Mouse (Mus musculus) MEL (cell line): ENCODE results near the gene Ahcyl2. TPM values are rescaled to one million over a fixed set of nuclear protein-coding genes. Genes with fewer than 3 reads are reported as not detected.

Experiments
- DNase-seq: peaks from one replicate; pipeline ENCODE4 v3.0.0; 2011; ENCODE audit warnings: low read depth, low spot score
- H3K27ac ChIP-seq: 2 replicates; pipeline ENCODE4 v1.5.1; 2012; ENCODE audit warnings: low read depth, mild to moderate bottlenecking, control low read depth, low read length, moderate library complexity; ENCODE audit not compliant: control insufficient read depth
- H3K27me3 ChIP-seq, 2 experiments: fragments of 150-350 bp in 1 of 2; sonication (generic) in 1 of 2; 2 replicates each; pipeline ENCODE4 v1.6.1; 2012; ENCODE audit warnings: low read length in 2 of 2, mild to moderate bottlenecking in 2 of 2, improper control_type of control experiment in 1 of 2, moderate library complexity in 1 of 2; ENCODE audit not compliant: insufficient read depth in 2 of 2, control insufficient read depth in 1 of 2
- H3K36me3 ChIP-seq, 2 experiments: 2 replicates each; pipeline ENCODE4 v1.6.1; 2012 to 2014; ENCODE audit warnings: low read length in 2 of 2, improper control_type of control experiment in 1 of 2, inconsistent platforms in 1 of 2, mild to moderate bottlenecking in 1 of 2; ENCODE audit not compliant: insufficient read depth in 2 of 2, control insufficient read depth in 1 of 2
- H3K4me1 ChIP-seq, 2 experiments: fragments of 150-350 bp in 1 of 2; sonication (generic) in 1 of 2; 2 replicates each; pipeline ENCODE4 v1.6.1; 2012; ENCODE audit warnings: low read length in 2 of 2, improper control_type of control experiment in 1 of 2, mild to moderate bottlenecking in 1 of 2; ENCODE audit not compliant: insufficient read depth in 2 of 2, control insufficient read depth in 1 of 2
- H3K4me3 ChIP-seq, 2 experiments: fragments of 150-350 bp in 1 of 2; sonication (generic) in 1 of 2; 2 replicates each; pipeline ENCODE4 v1.5.1; 2012; ENCODE audit warnings: low read depth in 2 of 2, low read length in 2 of 2, mild to moderate bottlenecking in 2 of 2, moderate library complexity in 2 of 2, control low read depth in 1 of 2, improper control_type of control experiment in 1 of 2; ENCODE audit not compliant: control insufficient read depth in 1 of 2, insufficient read depth in 1 of 2
- H3K79me2 ChIP-seq: 2 replicates; pipeline ENCODE4 v1.6.1; 2012; ENCODE audit warnings: mild to moderate bottlenecking, low read length, moderate library complexity; ENCODE audit not compliant: control insufficient read depth, poor library complexity, insufficient read depth
- H3K9ac ChIP-seq: 2 replicates; pipeline ENCODE4 v1.6.1; 2012; ENCODE audit warnings: low read depth, mild to moderate bottlenecking, control low read depth, low read length, moderate library complexity; ENCODE audit not compliant: control insufficient read depth, poor library complexity, severe bottlenecking
- H3K9me3 ChIP-seq: fragments of 150-350 bp; sonication (generic); replicated peaks from 2 replicates; pipeline ENCODE4 v1.6.1; 2012; ENCODE audit warnings: mild to moderate bottlenecking, low read length, improper control_type of control experiment, moderate library complexity; ENCODE audit not compliant: insufficient read depth
- BHLHE40 ChIP-seq: IDR thresholded peaks from 2 replicates; pipeline ENCODE4 v1.6.1; 2012; ENCODE audit warnings: low read depth, mild to moderate bottlenecking, inconsistent platforms, low read length, improper control_type of control experiment, borderline replicate concordance
- CHD1 ChIP-seq: IDR thresholded peaks from 2 replicates; pipeline ENCODE4 v1.6.1; 2012; ENCODE audit warnings: low read depth, mild to moderate bottlenecking, inconsistent platforms, low read length, improper control_type of control experiment
- E2F4 ChIP-seq: IDR thresholded peaks from 2 replicates; pipeline ENCODE4 v1.6.1; 2011; ENCODE audit warnings: low read depth, low read length, improper control_type of control experiment, borderline replicate concordance
- ELF1 ChIP-seq: IDR thresholded peaks from 2 replicates; pipeline ENCODE4 v1.6.1; 2014; ENCODE audit warnings: low read depth, mild to moderate bottlenecking, inconsistent platforms, low read length, improper control_type of control experiment, moderate library complexity
- EP300 ChIP-seq, 2 experiments: IDR thresholded peaks; 2 replicates each; pipeline ENCODE4 v1.6.1; 2011; ENCODE audit warnings: improper control_type of control experiment in 2 of 2, low read length in 2 of 2, low read depth in 1 of 2, mild to moderate bottlenecking in 1 of 2
- ETS1 ChIP-seq: IDR thresholded peaks from 2 replicates; pipeline ENCODE4 v1.6.1; 2012; ENCODE audit warnings: low read depth, mild to moderate bottlenecking, inconsistent platforms, low read length, improper control_type of control experiment, moderate library complexity
- GABPA ChIP-seq: IDR thresholded peaks from 2 replicates; pipeline ENCODE4 v1.6.1; 2012; ENCODE audit warnings: low read depth, mild to moderate bottlenecking, inconsistent platforms, low read length, improper control_type of control experiment, moderate library complexity
- JUND ChIP-seq: IDR thresholded peaks from 2 replicates; pipeline ENCODE4 v1.6.1; 2011; ENCODE audit warnings: low read depth, mild to moderate bottlenecking, improper control_type of control experiment, low read length
- KAT2A ChIP-seq: conservative IDR thresholded peaks from 2 replicates; pipeline ENCODE4 v1.6.1; 2012; ENCODE audit warnings: low read depth, low read length, improper control_type of control experiment, inconsistent platforms
- MAX ChIP-seq: IDR thresholded peaks from 2 replicates; pipeline ENCODE4 v1.6.1; 2011; ENCODE audit warnings: low read length, improper control_type of control experiment
- MAZ ChIP-seq: IDR thresholded peaks from 2 replicates; pipeline ENCODE4 v1.6.1; 2012; ENCODE audit warnings: low read depth, mild to moderate bottlenecking, inconsistent platforms, low read length, improper control_type of control experiment
- MXI1 ChIP-seq: IDR thresholded peaks from 2 replicates; pipeline ENCODE4 v1.6.1; 2011; ENCODE audit warnings: mild to moderate bottlenecking, low read depth, low read length, improper control_type of control experiment
- MYB ChIP-seq: IDR thresholded peaks from 2 replicates; pipeline ENCODE4 v1.6.1; 2011; ENCODE audit warnings: mild to moderate bottlenecking, low read depth, low read length, improper control_type of control experiment
- MYC ChIP-seq: IDR thresholded peaks from 2 replicates; pipeline ENCODE4 v1.6.1; 2011; ENCODE audit warnings: low read depth, mild to moderate bottlenecking, low read length, improper control_type of control experiment, moderate library complexity
- NELFE ChIP-seq: IDR thresholded peaks from 2 replicates; pipeline ENCODE4 v1.6.1; 2011; ENCODE audit warnings: low read depth, low read length, improper control_type of control experiment
- NRF1 ChIP-seq: IDR thresholded peaks from 2 replicates; pipeline ENCODE4 v1.6.1; 2014; ENCODE audit warnings: low read depth, mild to moderate bottlenecking, inconsistent platforms, low read length, improper control_type of control experiment, moderate library complexity; ENCODE audit not compliant: poor library complexity, insufficient read depth, severe bottlenecking
- POLR2A ChIP-seq, 2 experiments: IDR thresholded peaks; 2 replicates each; pipeline ENCODE4 v1.6.1; 2011 to 2012; ENCODE audit warnings: low read length in 2 of 2, mild to moderate bottlenecking in 2 of 2, control low read depth in 1 of 2, improper control_type of control experiment in 1 of 2, low read depth in 1 of 2, moderate library complexity in 1 of 2; ENCODE audit not compliant: control insufficient read depth in 1 of 2, insufficient read depth in 1 of 2, poor library complexity in 1 of 2
- POLR2AphosphoS2 ChIP-seq: IDR thresholded peaks from 2 replicates; pipeline ENCODE4 v1.6.1; 2011; ENCODE audit warnings: low read length, improper control_type of control experiment
- POLR2AphosphoS5 ChIP-seq: IDR thresholded peaks from 2 replicates; pipeline ENCODE4 v1.6.1; 2012; ENCODE audit warnings: low read depth, borderline replicate concordance, mild to moderate bottlenecking, inconsistent platforms, low read length, moderate library complexity, mixed read lengths
- TBP ChIP-seq: IDR thresholded peaks from 2 replicates; pipeline ENCODE4 v1.8.0; 2011; ENCODE audit warnings: low read depth, low read length, improper control_type of control experiment
- TCF12 ChIP-seq: IDR thresholded peaks from 2 replicates; pipeline ENCODE4 v1.6.1; 2014; ENCODE audit warnings: low read depth, mild to moderate bottlenecking, inconsistent platforms, low read length, improper control_type of control experiment, moderate library complexity
- USF2 ChIP-seq, 2 experiments: IDR thresholded peaks; 2 replicates each; pipeline ENCODE4 v1.6.1; 2011 to 2012; ENCODE audit warnings: improper control_type of control experiment in 2 of 2, low read length in 2 of 2, borderline replicate concordance in 1 of 2, inconsistent platforms in 1 of 2, low read depth in 1 of 2, mild to moderate bottlenecking in 1 of 2; ENCODE audit not compliant: insufficient read depth in 1 of 2
- ZC3H11A ChIP-seq: IDR thresholded peaks from 2 replicates; pipeline ENCODE4 v1.6.1; 2012; ENCODE audit warnings: low read depth, mild to moderate bottlenecking, inconsistent platforms, low read length, improper control_type of control experiment
- ZMIZ1 ChIP-seq: IDR thresholded peaks from 2 replicates; pipeline ENCODE4 v1.6.1; 2012; ENCODE audit warnings: low read depth, mild to moderate bottlenecking, inconsistent platforms, low read length, improper control_type of control experiment, moderate library complexity
- ZNF384 ChIP-seq: IDR thresholded peaks from 2 replicates; pipeline ENCODE4 v1.6.1; 2012; ENCODE audit warnings: low read depth, mild to moderate bottlenecking, inconsistent platforms, low read length, improper control_type of control experiment
- polyA plus RNA-seq, 2 experiments: library from polyadenylated mRNA; stranded (reverse) in 1 of 2; unstranded in 1 of 2; fragments of >175 nt in 1 of 2; fragments of >200 nt in 1 of 2; gene quantifications; 2 replicates each; pipeline versions ENCODE4 v1.2.1 to v1.2.4; 2012; ENCODE audit warnings: low replicate concordance in 2 of 2, low read depth in 1 of 2; ENCODE audit not compliant: insufficient read length in 2 of 2, insufficient read depth in 1 of 2, missing spikeins in 1 of 2
- total RNA-seq: library from RNA; depleted of rRNA; stranded (reverse); fragments of 300-350 nt; gene quantifications from 2 replicates; pipeline ENCODE4 v1.2.3, GENCODE M21; 2012

The Ahcyl2 gene
- total and polyA plus RNA-seq, 3 experiments: 16.9 to 17.0 TPM; not detected in 1

DNA sequence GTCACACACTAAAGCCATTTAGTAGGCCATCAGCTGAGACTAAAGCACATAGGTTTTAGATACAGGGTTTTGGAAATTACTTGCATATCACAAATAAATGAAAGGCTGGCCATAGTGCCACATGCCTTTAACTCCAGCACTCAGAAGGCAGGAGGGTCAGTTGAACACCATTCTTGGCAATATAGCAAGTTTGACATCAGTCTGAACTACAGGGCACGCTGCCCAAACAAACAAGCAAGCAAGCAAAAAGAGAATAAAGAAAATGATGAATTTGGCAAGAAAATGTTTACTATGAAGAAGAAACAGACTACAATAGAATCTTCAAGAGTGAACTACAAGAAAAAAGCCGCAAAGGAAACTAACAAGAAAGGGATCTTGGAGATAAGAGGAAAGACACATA, 73.7 kb downstream of the Ahcyl2 start:
- no peaks in the 10 kb centered on the region for H3K79me2 ChIP-seq

DNA sequence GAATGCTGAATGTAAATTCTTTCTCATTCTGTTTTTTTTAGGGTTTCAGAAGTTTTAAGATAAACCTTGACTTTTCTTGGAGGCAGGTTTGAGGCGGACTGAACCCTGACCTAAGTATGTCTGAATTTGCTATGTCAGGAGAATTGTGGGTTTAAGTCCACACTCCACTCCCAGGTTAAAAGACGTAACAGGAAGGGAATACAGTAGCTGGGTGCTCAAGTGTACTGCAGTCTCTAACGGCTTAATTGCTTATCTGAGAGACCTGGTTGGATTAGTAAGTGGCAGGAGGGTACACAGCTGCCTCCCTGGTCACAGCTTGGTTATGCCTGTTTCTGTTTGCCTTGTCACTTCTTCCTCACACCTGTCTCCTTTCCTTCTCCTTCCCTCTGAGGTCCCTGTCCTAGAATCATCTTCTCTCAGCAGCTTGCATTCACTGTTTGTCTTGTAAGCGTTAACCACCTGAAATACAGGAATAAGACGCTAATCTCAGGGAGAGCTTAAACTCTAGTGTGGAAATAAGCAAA, 79.9 kb downstream of the Ahcyl2 start:
- H3K27me3 ChIP-seq: no peaks in the 10 kb centered on the region
- no peak for DNase-seq
- no peak overlapping the region for H3K9ac ChIP-seq
- H3K36me3 ChIP-seq: no peaks in the 10 kb centered on the region
- H3K4me1 ChIP-seq: no peaks in the 10 kb centered on the region; a peak in 1 of 4 replicates
- H3K9me3 ChIP-seq: no peaks in the 10 kb centered on the region
- no peak overlapping the region for H3K27ac ChIP-seq
- no peak overlapping the region for H3K4me3 ChIP-seq
- no peaks in the 10 kb centered on the region for H3K79me2 ChIP-seq
- TF ChIP-seq ELF1 (no peak), GABPA (no peak), MYB (no peak), ZC3H11A (no peak), MXI1 (no peak), NELFE (no peak), JUND (no peak), ZNF384 (no peak), E2F4 (no peak), BHLHE40 (no peak), ETS1 (no peak), POLR2A (IDR thresholded peaks at IDR 0.05; ENCODE audit: control insufficient read depth in 1 of 2, insufficient read depth in 1 of 2, low read depth in 1 of 2, low read length in 2 of 2, poor library complexity in 1 of 2) (no peak), TBP (no peak), USF2 (IDR thresholded peaks at IDR 0.05; ENCODE audit: borderline replicate concordance in 1 of 2, insufficient read depth in 1 of 2, low read depth in 1 of 2, low read length in 2 of 2) (no peak), TCF12 (no peak)

More for the DNA sequence above, 73.7 kb downstream of the Ahcyl2 start:
- TF ChIP-seq NRF1 (no peak), KAT2A (no peak), MYC (no peak), MAZ (no peak), POLR2AphosphoS5 (no peak), ZMIZ1 (no peak), MAX (no peak), POLR2AphosphoS2 (no peak), EP300 (IDR thresholded peaks at IDR 0.05; ENCODE audit: low read depth in 1 of 2, low read length in 2 of 2) (no peak), MXI1 (no peak), ZNF384 (no peak), CHD1 (no peak), TCF12 (no peak)
- no peaks in the 10 kb centered on the region for H3K27me3 ChIP-seq
- H3K27ac ChIP-seq: no peak overlapping the region
- no peaks in the 10 kb centered on the region for H3K36me3 ChIP-seq
- H3K9me3 ChIP-seq: no peaks in the 10 kb centered on the region
- DNase-seq: no peak
- H3K9ac ChIP-seq: no peak overlapping the region
- H3K4me3 ChIP-seq: no peak overlapping the region
- no peaks in the 10 kb centered on the region for H3K4me1 ChIP-seq
